26 mouse cellular contexts compared by ENCODE assay signal in the genomic region with DNA sequence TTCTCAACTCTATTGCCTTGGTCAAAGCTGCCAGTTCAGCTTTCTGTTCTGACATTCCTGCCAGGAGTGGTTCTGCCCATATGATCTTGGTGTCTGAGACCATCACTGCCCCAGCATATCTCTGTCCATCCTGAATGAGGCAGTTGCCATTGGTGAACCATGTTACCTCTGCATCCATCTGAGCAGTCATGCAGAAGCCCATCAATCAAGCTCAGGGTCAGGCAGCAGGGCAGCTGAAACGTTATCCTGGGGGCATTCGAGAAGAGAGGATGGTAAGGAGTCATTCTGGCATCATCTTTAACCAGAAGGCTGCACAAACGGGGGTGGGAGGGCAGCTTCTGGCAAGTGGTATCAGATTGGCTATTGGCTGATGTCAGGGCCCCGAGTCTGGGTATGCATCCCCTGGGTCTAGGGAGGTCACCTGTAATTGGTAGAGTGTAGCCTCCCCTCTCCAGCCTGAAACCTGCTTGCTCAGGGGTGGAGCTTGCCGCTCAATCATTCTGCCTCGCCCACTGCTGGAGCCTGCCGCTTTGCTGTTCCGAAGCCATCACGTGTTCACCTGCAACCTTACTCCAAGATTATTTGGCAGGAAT.
"Had no signal": no experiment of that assay in that cellular context is flagged by ENCODE, and none has a peak within 500 bp of the region (broad histone marks: within the 10 kb centered on the region; RNA-seq: fewer than 3 reads in every experiment).

No protein-coding gene starts in this region.

- DNase-seq: gastrocnemius, adult 2 months; gastrocnemius, postnatal 10 days; gastrocnemius, postnatal 25 days; heart, adult 18-20 months; heart, postnatal 10 days; heart, postnatal 4 days; kidney, adult 9 months; kidney, postnatal 14 days; kidney, postnatal 4 days; liver; liver, embryonic 13.5 days had no signal

- H3K27me3 ChIP-seq: heart, embryonic 12.5 days; hindbrain, embryonic 12.5 days; intestine, embryonic 15.5 days; limb, embryonic 12.5 days; liver, embryonic 13.5 days; liver, embryonic 15.5 days had no signal

- H3K9ac ChIP-seq: heart, embryonic 12.5 days; hindbrain, embryonic 12.5 days; hindbrain, embryonic 14.5 days; intestine, embryonic 15.5 days; limb, embryonic 12.5 days; liver, embryonic 13.5 days; liver, embryonic 15.5 days had no signal

- H3K4me2 ChIP-seq: heart, embryonic 12.5 days; hindbrain, embryonic 12.5 days; hindbrain, embryonic 14.5 days; intestine, embryonic 15.5 days; limb, embryonic 12.5 days; liver, embryonic 11.5 days; liver, embryonic 13.5 days; liver, embryonic 15.5 days had no signal

- H3K27ac ChIP-seq: gastrocnemius, adult 2 months; heart, embryonic 10.5 days; hindbrain, embryonic 10.5 days; hindbrain, embryonic 12.5 days; hindbrain, embryonic 14.5 days; intestine, embryonic 15.5 days; layer of hippocampus, adult 2 months; left cerebral cortex, adult 2 months; limb, embryonic 10.5 days; limb, embryonic 12.5 days; liver, embryonic 13.5 days; liver, embryonic 15.5 days had no signal

- H3K4me1 ChIP-seq: heart, embryonic 10.5 days; heart, embryonic 12.5 days; hindbrain, embryonic 10.5 days; hindbrain, embryonic 12.5 days; intestine, embryonic 15.5 days; liver, embryonic 13.5 days; liver, embryonic 15.5 days had no signal

- H3K36me3 ChIP-seq: heart, embryonic 10.5 days; heart, embryonic 12.5 days; hindbrain, embryonic 10.5 days; hindbrain, embryonic 12.5 days; intestine, embryonic 15.5 days; limb, embryonic 10.5 days; limb, embryonic 12.5 days; liver, embryonic 13.5 days; liver, embryonic 15.5 days had no signal

- H3K9me3 ChIP-seq: intestine, embryonic 15.5 days had no signal

- ATAC-seq: forebrain, embryonic 16.5 days; inflammation-experienced regulatory T-cells, adult 6 months; intestine, embryonic 15.5 days; intestine, postnatal 0 days had no signal

- H3K4me3 ChIP-seq: gastrocnemius, adult 2 months; heart, embryonic 10.5 days; heart, embryonic 12.5 days; hindbrain, embryonic 10.5 days; hindbrain, embryonic 12.5 days; intestine, embryonic 15.5 days; layer of hippocampus, adult 2 months; left cerebral cortex, adult 2 months; limb, embryonic 10.5 days; limb, embryonic 12.5 days; liver, embryonic 13.5 days; liver, embryonic 15.5 days had no signal
